Mouse (Mus musculus) liver, adult 2 months (tissue): Measurements from ENCODE around the gene Mindy3.

Source experiments
- CTCF ChIP-seq: fragments of 200-500 bp; IDR thresholded peaks from 2 replicates; pipeline ENCODE4 v1.5.1; 2011; ENCODE audit warnings: low read depth, low read length, control low read depth
- POLR2A ChIP-seq: fragments of 200-500 bp; IDR thresholded peaks from 2 replicates; pipeline ENCODE4 v1.6.1; 2011; ENCODE audit warnings: low read length, control low read depth; ENCODE audit not compliant: insufficient read depth; ENCODE audit errors: extremely low read depth

DNA sequence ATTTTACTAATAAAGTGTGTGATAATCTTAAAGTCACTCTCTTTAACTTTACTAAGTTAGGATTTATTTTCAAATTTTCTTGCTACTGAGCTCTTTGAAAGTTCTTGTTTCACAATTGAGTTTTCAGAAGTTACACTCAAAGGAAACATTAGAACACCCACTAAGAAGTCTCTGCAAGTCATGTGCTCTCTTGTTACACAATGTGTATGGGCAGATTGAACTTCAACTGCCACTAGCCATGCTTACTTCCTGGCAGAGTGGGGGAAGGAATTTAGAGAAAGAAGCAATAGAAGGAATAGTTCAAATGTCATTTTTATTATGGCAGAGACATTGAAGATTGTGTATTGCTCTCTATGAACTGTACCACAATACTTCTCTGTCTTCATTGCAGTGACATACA is 20.9 kb upstream of the Mindy3 start:
- no peak for TF ChIP-seq POLR2A
- TF ChIP-seq CTCF: no peak
